Mouse (Mus musculus) lung, adult 2 months (tissue): Measurements from ENCODE around the gene Cd84.

Source experiments
- CTCF ChIP-seq: fragments of 200-500 bp; IDR thresholded peaks from 2 replicates; pipeline ENCODE4 v1.5.1; 2011; ENCODE audit warnings: mild to moderate bottlenecking, low read length, control low read depth; ENCODE audit not compliant: insufficient read depth
- POLR2A ChIP-seq: fragments of 200-500 bp; IDR thresholded peaks from 2 replicates; pipeline ENCODE4 v1.6.1; 2011; ENCODE audit warnings: low read depth, mild to moderate bottlenecking, control low read depth, low read length, borderline replicate concordance; ENCODE audit errors: extremely low read depth

DNA sequence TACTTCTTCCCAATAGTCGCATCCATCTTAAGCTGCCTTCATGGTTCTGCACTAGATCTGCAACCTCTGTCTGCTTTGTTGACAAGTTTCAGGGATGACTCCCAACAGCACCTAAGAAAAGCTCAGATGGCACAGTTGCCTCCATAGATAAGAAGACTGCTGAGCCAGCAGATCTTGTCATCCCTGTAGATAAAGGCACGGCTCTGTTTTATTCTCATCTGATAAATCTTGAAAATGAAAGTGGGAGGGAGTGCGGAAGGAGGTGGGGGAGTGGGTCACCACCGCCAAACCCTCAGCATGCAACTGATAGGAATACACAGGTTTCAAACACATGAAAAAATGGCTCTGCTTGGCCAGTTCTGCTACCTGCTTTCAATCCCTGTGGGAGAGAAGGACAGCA lies 26.0 kb downstream of the Cd84 start:
- TF ChIP-seq POLR2A (no peak), CTCF (no peak)
